Mouse (Mus musculus): ENCODE results near the gene Ptprd.

Gene Ptprd

DNA sequence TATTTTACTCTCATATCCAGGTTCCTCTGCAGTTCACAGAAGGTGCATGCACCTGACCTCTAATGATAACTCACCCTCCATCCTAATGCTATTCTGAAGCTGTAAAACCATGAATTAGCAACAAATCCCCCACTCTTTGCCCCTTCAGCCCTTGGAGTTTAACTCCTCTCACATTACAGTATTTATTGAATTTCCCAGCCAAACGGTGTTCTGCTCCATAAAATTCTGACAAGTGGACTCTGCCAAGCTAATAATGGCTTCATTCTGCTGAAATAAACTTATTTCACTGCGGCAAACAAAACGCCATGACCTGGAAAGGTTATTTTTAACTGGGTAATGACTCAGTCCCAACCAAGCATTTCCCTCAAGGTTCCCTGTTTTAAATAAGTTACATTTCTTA is 1842.7 kb downstream of the Ptprd start:
- no peak for DNase-seq

DNA sequence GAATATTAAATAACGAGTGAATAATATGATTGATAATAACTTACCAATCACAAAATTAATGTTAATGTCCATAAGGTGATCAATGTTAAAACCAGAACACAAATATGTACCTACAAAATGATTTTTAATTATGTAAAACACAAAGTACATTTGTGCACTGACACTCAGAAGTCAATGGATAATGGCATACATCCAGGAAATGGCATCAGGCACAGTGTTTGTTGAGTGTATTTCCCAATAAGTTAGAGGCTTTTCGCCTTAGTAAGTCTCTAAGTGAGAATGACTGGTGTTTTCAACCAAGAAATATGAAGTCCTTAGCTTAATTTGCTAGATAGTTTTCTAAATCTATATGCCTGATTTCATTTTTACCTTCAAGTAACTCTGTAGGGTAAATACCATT is 1843.5 kb downstream of the Ptprd start:
- no peak for DNase-seq

DNA sequence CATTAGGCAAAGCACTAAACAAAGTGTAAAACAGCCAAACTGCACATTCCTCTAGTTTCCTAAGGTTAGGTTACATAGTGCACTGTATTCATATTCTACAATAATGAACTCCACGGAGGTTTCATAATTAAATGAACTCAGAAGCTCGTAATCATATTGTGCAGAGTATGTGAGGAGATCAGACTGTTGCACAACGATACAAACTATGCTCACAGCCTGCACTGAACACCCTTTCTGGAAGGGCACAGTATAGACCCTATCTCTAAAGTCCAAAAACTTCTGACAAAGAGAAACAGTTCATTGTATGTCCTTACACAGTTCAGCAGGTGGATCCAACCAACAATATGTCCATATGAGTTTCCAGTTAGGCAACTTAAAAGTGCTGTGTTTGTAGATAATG is 1844.5 kb downstream of the Ptprd start:
- no peak for DNase-seq

DNA sequence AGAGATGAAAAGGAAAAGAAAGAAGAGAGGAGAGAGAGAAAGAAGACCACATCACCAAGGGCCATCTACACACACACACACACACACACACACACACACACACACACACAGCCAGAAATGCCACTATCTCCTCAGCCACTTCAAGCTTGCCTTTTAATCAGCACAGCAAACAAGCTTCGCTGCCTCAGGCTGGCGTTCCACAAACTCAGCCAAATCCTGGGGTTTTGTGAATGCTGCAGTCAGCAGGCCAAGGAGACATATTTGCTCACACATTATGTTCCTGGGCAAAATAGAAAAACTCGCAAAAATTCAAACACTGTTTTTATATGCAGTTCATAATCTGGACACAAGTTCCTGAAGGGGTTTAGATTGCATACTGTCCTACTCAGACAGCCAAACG is 1845.9 kb downstream of the Ptprd start:
- DNase-seq: peak; percentile 80

DNA sequence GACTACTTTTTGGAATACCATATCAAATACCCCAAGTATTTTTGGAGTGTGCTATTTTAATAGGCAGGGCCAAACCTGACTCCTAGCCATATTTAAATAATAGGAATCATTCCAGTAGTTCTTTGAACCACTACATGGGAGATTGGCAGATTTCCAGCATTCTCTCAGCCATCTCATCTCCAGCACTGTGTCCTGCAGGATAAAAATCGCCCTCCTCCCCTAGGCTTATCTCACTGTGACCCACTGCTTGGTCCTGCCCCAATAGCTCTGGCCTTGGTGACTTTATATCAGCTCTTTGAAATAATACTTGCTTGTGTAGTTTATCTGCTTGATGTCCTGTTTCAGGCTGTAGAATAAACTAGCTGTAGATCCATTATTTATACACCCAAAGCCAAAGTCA is 1850.2 kb downstream of the Ptprd start:
- DNase-seq: no peak

DNA sequence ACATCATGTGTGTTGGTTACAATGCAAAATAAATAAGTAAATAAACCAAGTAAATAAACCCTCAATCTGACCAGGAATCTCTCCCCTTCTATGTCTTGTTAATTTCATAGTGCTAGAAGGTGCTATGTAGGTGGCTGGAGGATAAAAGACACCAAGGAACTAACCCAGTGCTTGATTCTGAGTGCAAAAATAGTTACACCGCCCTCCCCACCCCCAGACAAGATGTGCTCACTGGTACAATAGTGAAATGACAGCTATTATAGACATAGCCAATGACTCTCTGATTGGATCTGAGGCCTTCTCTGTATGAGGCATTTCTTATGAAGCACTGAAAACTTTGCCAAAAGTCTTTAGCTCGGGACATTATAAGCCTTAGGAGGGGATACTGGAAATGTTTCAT is 1857.6 kb downstream of the Ptprd start:
- DNase-seq: no peak

DNA sequence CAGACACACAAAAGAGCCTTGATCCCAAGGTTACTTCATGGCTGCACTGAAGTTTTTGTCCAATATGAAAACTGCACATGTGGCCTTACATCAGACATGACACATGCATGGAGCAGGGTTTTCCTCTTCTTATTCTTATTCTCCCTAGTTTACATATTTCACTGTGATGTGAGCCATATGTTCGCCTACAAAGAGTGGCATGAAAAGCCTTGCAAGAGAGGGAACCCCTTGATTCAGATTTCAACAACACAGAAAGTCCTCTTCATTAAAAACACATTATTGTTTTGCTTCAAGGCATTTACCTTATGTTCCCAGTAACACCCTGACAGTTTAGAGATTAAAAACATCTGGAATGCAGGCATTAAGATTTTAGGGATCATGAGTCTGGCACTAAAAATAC is 1859.3 kb downstream of the Ptprd start:
- no peak for DNase-seq

DNA sequence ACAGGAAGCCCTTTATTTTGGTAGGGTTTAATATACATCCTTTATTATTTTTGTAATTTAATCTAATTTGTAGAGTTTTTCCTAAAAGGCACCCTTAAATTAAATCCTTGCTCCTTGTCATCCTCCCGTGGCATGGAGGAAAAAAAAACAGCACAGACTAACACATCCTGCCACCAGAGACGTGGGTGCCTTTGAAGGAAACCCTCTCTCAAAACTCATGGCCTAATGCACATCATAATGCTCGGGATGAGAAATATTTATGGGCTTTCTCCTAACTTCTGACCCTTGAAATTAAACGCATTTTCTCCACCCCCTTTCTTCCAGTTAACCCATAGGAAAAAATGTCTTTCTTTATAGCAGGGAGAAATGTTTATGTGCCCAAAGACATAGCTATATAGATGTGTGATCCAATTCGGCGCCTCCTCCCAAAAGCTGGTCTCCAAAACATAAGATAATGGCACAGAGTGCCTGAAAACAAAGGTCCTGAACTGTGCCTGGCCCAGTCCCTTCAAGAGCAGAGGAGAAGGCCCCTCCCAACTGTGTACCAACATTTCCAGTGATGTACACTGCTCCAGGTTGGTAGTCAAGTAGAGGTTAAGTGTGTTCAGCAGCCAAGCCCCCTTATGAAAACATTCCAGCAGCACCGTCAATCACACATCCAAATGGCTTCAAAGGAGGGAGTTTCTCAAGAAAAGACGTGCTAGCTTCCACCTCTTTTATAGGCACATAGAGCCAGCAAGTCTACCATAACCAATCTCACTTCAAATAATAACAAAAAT is 1860.4 kb downstream of the Ptprd start:
- no peak for DNase-seq

DNA sequence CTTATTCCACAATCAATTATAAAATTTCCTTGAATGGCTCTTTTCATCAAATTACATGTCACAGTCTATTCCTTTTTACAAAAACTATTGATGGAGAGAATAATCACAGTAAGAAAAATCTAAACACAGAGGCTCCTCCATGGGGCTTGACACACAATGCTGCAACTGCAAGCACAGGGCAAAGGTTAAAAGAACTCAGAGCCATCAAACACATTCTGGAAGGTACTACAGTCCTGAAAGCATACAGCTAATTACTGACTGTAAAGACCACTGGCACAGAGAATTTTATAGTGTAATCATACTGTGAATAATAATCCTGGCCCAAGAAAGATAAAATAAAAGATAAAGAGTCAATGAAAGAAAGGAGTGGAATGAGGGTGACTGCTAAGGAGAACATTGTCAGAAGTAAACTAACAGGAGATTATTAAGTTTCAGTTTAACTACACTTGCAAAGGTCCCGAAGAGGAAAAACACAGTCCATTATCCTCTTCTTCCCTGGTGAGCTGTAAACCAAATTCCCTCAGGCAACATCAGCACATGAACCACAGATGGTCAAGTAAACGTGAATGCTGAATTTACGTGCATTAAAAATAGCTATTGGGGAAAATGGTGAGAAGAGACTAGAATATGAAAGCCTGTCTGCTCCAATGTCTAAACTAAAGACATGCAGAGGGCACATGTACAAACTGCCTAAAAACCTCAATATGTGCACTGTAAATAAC is 1861.4 kb downstream of the Ptprd start:
- DNase-seq: no peak

DNA sequence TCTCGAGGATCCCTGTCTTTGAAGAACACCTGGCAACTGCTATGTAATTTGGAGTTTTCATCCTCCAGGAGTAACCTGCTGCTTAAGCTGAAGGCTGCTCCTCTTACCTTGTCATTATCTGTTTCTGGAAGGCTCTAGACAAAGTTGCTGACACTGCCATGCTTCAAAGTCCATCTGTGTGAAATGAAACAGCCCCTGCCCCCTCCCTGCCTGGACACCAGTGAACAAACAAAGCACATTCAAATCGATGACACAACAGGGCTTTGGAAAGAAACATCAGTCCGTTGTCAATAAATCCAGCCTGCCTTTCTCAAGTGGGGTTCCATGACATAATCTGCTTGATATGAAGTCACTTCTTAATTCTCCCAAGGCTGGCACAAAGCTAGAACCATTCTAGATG is 1867.7 kb downstream of the Ptprd start:
- no peak for DNase-seq

DNA sequence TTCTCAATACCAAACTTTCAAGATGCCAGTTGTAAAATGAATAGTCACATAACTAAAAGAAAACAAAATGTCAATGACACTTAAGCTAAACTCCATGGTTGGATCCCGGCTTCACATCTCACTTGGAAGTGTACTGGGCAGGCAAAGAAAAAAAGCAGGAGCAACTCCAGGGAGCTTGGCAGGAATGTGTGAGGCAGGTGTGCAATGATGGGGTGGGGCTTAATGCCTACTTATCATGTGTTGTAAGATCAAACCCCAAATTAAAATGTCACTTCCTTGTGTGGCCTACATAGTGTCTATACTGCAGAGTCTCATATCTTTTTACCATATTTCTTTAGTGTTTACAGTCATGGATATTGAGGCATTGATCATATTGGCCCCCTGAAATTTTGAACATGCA is 1873.8 kb downstream of the Ptprd start:
- no peak for DNase-seq

DNA sequence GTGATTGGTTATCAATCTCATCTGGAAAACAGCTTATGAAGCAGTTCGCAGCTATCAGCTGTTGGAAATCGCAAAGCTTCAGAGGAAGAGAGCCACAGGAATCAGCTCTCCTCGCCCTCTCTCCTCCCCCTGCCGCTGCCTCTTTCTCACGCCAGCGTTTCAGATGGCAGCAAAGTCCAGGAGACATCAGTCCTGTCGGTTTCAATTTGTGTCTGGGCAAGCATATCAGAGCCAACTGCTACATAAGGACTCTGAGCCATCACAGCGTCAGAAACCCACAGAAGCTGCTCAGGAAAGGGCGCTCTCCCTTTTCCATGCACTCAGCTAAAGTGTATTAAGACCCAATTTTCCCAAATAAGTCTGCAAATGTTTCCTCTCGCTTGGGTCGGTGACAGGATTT is 1884.4 kb downstream of the Ptprd start:
- peak; percentile 84 for DNase-seq

DNA sequence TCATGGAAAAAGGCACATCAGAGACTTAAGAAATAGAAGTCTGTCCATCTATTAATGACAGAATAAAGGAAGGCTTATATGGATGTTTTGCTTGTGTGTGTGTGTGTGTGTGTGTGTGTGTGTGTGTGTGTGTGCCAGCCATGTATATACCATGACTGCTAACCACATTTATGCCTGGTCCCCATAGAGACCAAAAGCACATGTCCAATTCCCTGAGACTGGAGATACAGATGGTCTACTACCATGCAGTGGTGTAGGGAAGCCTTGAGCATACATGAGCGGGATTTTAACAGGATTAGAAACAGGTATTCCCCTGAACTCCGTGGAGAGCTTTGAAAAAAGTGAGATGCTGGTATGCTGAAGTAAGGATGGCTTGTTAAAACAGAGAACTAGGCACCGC is 1886.1 kb downstream of the Ptprd start:
- DNase-seq: no peak

DNA sequence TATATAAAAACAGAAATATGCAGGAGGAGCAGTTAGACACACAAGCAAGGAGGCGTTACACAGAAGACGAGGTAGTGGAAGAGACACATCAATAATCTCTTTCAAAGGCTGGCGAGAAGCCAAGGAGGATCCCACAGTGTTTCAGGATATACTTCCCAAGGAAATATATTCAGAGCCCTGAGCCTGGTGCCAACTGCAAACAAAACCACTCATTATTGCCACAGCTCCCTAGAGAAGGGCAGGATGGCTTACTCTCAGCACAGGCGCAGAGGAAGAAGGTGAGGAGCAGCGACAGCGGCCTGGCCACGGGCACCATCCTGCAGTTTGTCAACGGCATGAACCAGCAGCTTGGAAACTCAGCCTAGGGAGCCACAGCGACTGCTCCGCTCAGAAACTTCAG is 1886.8 kb downstream of the Ptprd start:
- DNase-seq: peak; percentile 42

DNA sequence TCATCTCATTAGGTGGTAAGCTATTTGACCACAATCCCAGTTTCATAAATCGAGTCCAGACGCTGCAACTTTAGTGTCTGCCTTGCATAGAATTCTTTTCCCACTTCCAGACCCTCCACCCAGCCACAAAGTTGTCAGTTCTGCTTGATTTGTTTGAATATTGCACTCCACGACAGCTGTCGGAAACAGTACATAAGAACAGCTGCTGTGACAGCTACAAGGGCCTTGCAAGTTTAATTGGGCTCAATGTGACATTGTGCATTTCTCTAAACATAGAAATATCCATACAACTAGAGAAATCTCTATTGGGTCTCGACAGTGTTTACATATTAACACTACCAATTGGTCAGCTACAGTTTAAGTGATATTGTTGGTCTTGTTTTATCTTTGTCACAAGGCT is 1887.3 kb downstream of the Ptprd start:
- DNase-seq: no peak

DNA sequence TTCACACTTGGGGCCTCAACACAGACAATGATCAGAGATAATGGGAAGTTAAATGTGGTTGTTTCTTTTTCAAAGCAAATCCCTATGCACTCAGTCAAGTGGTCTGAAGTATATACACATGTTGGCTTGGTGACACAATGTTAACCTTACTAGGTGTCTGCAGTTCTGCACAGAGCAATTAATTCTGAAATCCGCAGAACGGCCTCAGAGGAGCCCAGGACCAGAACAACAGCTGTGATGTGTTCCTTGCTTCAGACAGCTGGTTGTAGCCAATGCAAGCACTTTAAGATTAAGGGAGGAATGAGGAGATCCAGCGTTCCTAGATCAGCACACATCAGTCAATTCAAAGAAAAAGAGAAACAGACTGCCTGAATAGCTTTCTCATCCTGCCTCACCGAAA is 1891.9 kb downstream of the Ptprd start:
- DNase-seq: no peak

DNA sequence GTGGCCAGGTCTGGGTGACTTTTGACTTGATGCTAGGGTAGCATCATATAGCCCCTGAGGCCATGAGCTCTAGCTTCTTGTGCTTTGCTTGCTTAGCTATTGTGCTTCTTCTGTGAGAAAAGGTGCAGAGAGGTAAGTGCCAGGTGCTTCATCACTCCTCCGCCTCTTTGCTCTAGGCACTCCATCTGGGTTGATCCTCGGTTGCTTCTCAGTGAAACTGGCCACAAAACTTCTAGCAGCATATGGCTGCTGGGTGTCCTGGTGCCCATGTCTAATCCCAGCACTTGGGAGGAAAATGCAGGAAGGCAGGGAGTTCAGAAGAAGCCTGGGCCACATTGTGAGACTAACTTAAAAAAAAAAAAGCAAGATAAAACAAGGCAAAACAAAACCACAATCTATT is 1895.8 kb downstream of the Ptprd start:
- DNase-seq: peak; percentile 40

DNA sequence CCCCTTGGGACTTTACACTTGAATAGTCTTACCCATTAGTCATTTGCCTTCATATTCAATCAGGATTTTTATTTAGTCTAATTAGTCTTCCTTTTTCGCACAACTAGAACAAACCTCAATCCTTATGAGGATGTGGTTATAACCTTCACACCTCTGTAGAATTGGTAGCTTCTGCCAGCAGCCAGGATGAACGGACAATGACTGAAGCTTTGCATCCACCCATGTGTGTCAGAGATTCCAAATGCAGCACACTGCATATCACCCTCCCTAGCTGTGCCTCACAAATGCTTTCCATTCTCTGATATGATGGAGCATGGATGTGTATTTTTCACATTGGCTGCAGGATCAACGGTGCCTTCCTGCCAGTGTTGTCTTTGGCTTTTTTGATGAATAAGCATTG is 1898.0 kb downstream of the Ptprd start:
- no peak for DNase-seq

DNA sequence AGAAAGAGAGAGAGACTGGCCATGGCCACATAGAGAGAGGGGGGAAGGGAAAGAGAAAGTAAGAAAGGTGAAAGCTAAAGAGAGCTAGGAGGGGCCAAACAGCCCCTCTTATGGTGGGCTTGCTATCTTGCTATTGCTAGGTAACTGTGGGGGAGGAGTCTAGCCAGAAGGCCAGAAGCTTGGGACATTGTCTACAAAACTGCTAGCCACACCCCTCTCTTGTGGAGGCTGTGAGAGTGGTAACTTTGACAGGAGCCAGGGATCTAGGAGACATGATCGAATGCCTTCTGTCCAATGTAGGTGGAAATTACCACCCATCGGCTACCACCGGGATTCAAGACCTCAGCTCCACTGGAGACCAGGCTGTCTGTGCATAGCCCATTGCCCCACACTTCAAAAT is 1899.2 kb downstream of the Ptprd start:
- no peak for DNase-seq

DNA sequence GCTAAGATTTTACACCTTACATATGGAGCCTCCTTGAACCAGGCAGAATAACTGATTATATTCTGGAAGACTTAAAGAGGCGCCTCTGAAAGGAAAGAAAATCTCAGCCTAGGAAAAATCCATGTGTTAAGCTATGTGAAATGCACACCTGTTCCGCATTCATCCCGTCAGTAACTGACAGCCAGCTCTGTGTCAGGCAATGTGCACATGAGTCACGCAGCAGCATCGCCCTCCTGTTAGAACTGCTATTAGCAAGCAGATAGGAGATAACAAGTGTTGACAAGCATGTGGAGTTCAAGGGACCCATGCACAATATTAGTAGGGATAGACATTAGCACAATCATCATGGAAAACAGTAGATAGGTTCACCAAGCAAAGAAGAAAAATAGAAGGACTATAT is 1905.8 kb downstream of the Ptprd start:
- no peak for DNase-seq

DNA sequence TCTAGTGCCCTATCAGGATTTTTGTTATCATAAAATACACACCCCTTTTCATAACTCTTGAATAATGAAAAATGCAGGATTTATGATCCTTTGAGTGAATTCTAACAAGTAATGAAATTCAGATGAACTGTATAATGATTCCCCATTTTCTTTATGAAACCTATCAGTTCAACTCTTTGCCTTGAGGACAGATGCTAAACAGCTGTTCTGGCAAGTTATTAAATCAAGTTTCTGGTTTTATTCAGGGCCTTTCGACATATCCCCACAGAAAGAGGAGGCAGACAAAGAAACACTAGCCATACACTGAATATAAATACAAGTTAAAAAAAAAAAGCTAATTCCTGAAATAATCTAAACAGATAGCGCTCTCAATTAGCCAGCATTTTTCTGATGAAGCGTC is 1914.4 kb downstream of the Ptprd start:
- DNase-seq: no peak

DNA sequence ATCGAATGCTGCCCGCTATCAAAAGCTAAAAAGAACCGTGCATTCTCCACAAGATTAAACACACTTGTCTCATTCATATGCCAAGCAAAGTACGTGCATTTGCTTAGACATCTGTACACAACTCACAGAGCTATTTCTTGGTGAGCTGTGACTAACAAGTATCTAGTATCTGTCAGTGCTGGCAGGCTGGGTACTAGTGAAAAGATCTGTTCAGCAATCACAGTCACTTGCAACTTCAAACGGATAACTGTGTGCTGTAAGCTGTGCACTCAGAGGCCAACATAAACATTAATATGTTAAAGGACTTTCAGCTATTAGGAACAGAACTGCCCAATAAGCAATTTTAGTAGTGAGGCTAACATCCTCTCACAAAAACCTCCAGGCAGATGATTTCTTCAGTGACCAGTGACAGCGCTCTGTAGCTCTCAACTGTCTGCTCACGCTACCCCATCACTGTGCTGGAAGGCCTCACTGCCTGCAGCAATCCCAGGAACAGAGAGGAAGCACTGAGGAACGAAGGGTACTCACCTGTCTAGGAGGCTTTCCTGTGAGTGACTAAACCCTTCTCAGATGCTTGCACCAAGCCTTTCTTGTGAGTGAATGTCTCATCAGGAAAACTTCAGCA is 1918.9 kb downstream of the Ptprd start:
- DNase-seq: no peak

DNA sequence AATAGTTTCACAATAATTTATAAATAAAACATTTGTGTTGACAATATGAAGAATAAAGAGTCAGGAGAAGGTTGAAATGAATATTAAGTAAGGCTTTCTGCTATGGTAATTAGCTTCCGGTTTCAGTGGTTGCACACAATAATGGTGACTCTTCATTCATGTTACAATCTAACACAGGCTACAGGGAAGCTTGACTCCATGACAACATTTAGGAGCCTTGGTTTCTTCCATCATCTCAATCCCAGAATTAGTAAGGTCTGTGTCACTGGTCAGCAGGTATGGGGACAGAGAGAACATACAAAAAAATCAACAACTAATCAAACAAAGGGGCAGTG is 1921.3 kb downstream of the Ptprd start:
- no peak for DNase-seq

All from cerebellum, adult 11-12 months (tissue).